Mouse (Mus musculus): ENCODE measurements around the gene Tmem8b. TPM values are rescaled to one million over a fixed set of nuclear protein-coding genes. Genes with fewer than 3 reads are reported as not detected.
A peak's percentile ranks its signal among the peaks of the same experiment; 100 is the strongest.

The Tmem8b gene
- total RNA-seq (2022): 10 to 100 TPM; 66.0 to 71.0 (median 68.4) TPM

GRCm38 (mm10) chr4:43668782-43669427, at the start of gene Tmem8b, which contains the start of gene Fam221b:
TSS of gene Tmem8b (plus strand) at chr4:43668971.
TSS of gene Fam221b (minus strand) at chr4:43669145.
- peak; percentile 82 to 89 for DNase-seq (ENCODE audit: low spot score in 2 of 2)

- DNase-seq (ENCODE audit: low spot score in 2 of 2): no peak
These were observed 48.5 kb upstream of the Tmem8b start for GRCm38 (mm10) chr4:43620146-43620778.

GRCm38 (mm10) chr4:43629106-43629817, 39.5 kb upstream of the Tmem8b start:
- DNase-seq (ENCODE audit: low spot score in 2 of 2): no peak

GRCm38 (mm10) chr4:43630030-43630581, 38.7 kb upstream of the Tmem8b start:
- peak; percentile 84 to 88 for DNase-seq (ENCODE audit: low spot score in 2 of 2)

- DNase-seq (ENCODE audit: low spot score in 2 of 2): no peak
These were observed 38.1 kb upstream of the Tmem8b start for GRCm38 (mm10) chr4:43630671-43631045.

GRCm38 (mm10) chr4:43631046-43631955, 37.5 kb upstream of the Tmem8b start, which contains the start of gene Npr2:
TSS of gene Npr2 (plus strand) at chr4:43631935.
- no peak for DNase-seq (ENCODE audit: low spot score in 2 of 2)

- DNase-seq (ENCODE audit: low spot score in 2 of 2): no peak
These were observed 36.5 kb upstream of the Tmem8b start for GRCm38 (mm10) chr4:43631956-43632920.

- DNase-seq (ENCODE audit: low spot score in 2 of 2): no peak
These were observed 35.5 kb upstream of the Tmem8b start for GRCm38 (mm10) chr4:43633296-43633695.

- DNase-seq (ENCODE audit: low spot score in 2 of 2): no peak
These were observed 35.0 kb upstream of the Tmem8b start for GRCm38 (mm10) chr4:43633736-43634135.

- no peak for DNase-seq (ENCODE audit: low spot score in 2 of 2)
These were observed 34.0 kb upstream of the Tmem8b start for GRCm38 (mm10) chr4:43634621-43635374.

GRCm38 (mm10) chr4:43636751-43637150, 32.0 kb upstream of the Tmem8b start:
- peak in 1 of 2 experiments; percentile 1 for DNase-seq (ENCODE audit: low spot score in 2 of 2)

GRCm38 (mm10) chr4:43640076-43640475, 28.7 kb upstream of the Tmem8b start:
- DNase-seq (ENCODE audit: low spot score in 2 of 2): peak; percentile 1

- DNase-seq (ENCODE audit: low spot score in 2 of 2): peak in 1 of 2 experiments; percentile 1
These were observed 28.3 kb upstream of the Tmem8b start for GRCm38 (mm10) chr4:43640491-43640890.

GRCm38 (mm10) chr4:43649783-43650182, 19.0 kb upstream of the Tmem8b start:
- DNase-seq (ENCODE audit: low spot score in 2 of 2): no peak

- no peak for DNase-seq (ENCODE audit: low spot score in 2 of 2)
These were observed 16.0 kb upstream of the Tmem8b start for GRCm38 (mm10) chr4:43652726-43653125.

GRCm38 (mm10) chr4:43653161-43654015, 15.4 kb upstream of the Tmem8b start, which contains the start of gene Spag8:
TSS of gene Spag8 (minus strand) at chr4:43653594.
- no peak for DNase-seq (ENCODE audit: low spot score in 2 of 2)

- no peak for DNase-seq (ENCODE audit: low spot score in 2 of 2)
These were observed 13.0 kb upstream of the Tmem8b start for GRCm38 (mm10) chr4:43655656-43656338.

Measured in layer of hippocampus, adult 8-10 months (tissue).